Mouse (Mus musculus) heart, postnatal 0 days (tissue): ENCODE measurements around the gene Oxsr1.

Source experiments
- CTCF ChIP-seq: IDR thresholded peaks from 2 replicates; pipeline ENCODE4 v1.5.1; 2016; ENCODE audit warnings: antibody characterized with exemption, control low read depth, low read depth
- EP300 ChIP-seq: IDR thresholded peaks from 2 replicates; pipeline ENCODE4 v1.6.1; 2016; ENCODE audit warnings: antibody characterized with exemption, low read depth

DNA sequence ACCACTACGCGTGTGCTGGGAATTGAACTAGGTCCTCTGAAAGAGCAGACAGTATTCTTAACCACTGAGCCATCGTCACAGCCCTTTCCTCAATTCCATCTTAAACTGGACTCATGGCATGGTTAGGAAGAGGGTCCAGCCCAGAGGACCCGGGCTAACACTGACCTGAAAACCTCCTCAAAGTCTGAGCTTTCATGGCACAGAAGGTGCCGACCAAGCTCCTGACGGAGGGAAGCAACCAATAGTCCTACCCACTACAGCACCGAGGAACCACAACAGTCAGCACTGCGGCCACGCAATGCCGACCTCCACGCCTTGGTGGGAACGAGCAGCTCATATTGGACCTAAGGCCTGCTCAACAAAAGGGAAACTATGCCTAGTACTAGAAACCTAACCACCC, 66.1 kb downstream of the Oxsr1 start:
- TF ChIP-seq CTCF (no peak), EP300 (no peak)
